In the genomic region with DNA sequence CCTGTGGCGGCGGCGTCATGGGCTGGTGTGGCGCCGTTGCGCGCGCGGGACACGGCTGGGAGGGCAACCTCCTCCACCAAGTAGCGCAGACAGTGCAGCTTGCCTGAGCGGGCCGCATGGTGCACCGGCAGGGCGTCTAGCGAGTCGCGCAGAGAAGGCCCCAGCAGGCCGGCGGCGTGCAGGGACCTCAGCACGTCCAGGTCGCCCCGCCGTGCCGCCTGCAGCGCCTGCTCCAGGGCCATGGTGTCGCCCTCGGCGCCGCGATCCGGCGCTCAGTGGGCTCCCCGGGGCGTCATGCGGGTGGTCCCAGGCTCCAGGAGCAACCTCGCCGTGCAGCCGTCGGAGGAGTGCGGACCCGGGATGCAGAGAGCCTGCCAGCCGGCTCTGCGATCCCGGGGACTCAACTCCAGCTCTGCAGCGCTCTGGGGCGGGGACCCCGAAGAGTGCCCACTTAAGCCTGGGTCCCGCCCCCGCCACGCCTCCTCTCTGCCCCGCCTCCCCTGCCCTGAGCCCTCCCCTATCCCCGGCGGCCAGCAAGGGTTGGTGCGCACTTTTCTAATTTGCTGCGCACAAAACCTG, we compare ENCODE assay signal across 9 mouse cellular contexts. TPM values are rescaled to one million over a fixed set of nuclear protein-coding genes. Genes with fewer than 3 reads are reported as not detected.
DNase-seq lines count a peak whose midpoint lies in the region; ATAC-seq and TF ChIP-seq lines count a peak whose summit lies in the region.
"Had no signal": no experiment of that assay in that cellular context is flagged by ENCODE, and none has a peak within 500 bp of the region (broad histone marks: within the 10 kb centered on the region; RNA-seq: fewer than 3 reads in every experiment).

Gene Espn (minus strand): TSS at position 406 of the 579 bp plus-strand sequence.

- H3K9me3 ChIP-seq in forebrain, embryonic 12.5 days = no peaks in the 10 kb centered on the region
- H3K9me3 ChIP-seq in hindbrain, postnatal 0 days (ENCODE audit: low read length) = no peaks in the 10 kb centered on the region
- no peaks in the 10 kb centered on the region for H3K9me3 ChIP-seq in liver, postnatal 0 days (ENCODE audit: low read length)
- no peaks in the 10 kb centered on the region for H3K9me3 ChIP-seq in neural tube, embryonic 14.5 days (ENCODE audit: control insufficient read depth, low read length)

- intact Hi-C loops in gastrocnemius, postnatal 14 days (cut with DNase I; ENCODE audit: low total_unique reads) = no loop called here

- peaks cover 16% of the 10 kb centered on the region for H3K4me1 ChIP-seq in forebrain, embryonic 12.5 days
- no peaks in the 10 kb centered on the region for H3K4me1 ChIP-seq in hindbrain, postnatal 0 days (ENCODE audit: insufficient read depth, low read length)
- peaks cover 8% of the 10 kb centered on the region; the same call in 1 of the 2 replicates for H3K4me1 ChIP-seq in liver, postnatal 0 days (ENCODE audit: insufficient read depth)
- peaks cover 9% of the 10 kb centered on the region; the same call in 1 of the 2 replicates for H3K4me1 ChIP-seq in neural tube, embryonic 14.5 days (ENCODE audit: control insufficient read depth, insufficient read depth, low read length)

- no peaks in the 10 kb centered on the region for H3K36me3 ChIP-seq in forebrain, embryonic 12.5 days (replicated peaks)
- no peaks in the 10 kb centered on the region for H3K36me3 ChIP-seq in hindbrain, postnatal 0 days (ENCODE audit: insufficient read depth, low read length)
- H3K36me3 ChIP-seq in liver, postnatal 0 days (replicated peaks; ENCODE audit: insufficient read depth, low read length) = no peaks in the 10 kb centered on the region
- no peaks in the 10 kb centered on the region for H3K36me3 ChIP-seq in neural tube, embryonic 14.5 days (ENCODE audit: control insufficient read depth, insufficient read depth, low read length)

- no peak for TF ChIP-seq CTCF in hindbrain, postnatal 0 days (IDR thresholded peaks at IDR 0.05; ENCODE audit: low read depth)
- TF ChIP-seq CTCF in liver, postnatal 0 days (IDR thresholded peaks at IDR 0.05; ENCODE audit: low read depth) = no peak

- DNase-seq in gastrocnemius, postnatal 25 days = peak; percentile 45
- no peak for DNase-seq in gastrocnemius, postnatal 14 days
- DNase-seq in hindbrain, postnatal 0 days (ENCODE audit: low spot score) = peak; percentile 51
- peak; percentile 65 for DNase-seq in liver, postnatal 0 days
- peak; percentile 54 to 74 for DNase-seq in urinary bladder, postnatal 4 days (ENCODE audit: low spot score in 2 of 2)
- DNase-seq in right cerebral cortex, postnatal 10 days (ENCODE audit: low spot score in 2 of 2) = no peak

- H3K9ac ChIP-seq in forebrain, embryonic 12.5 days = 0 out of 2 replicates have a peak within 1 kb of the TSS, but pooled peaks have one; percentile 33
- no peak within 1 kb of the TSS for H3K9ac ChIP-seq in hindbrain, postnatal 0 days (replicated peaks; ENCODE audit: low read length)
- H3K9ac ChIP-seq in liver, postnatal 0 days (replicated peaks) = no peak within 1 kb of the TSS
- no peak within 1 kb of the TSS; the same call in 1 of the 2 replicates for H3K9ac ChIP-seq in neural tube, embryonic 14.5 days (replicated peaks; ENCODE audit: low read depth, low read length)

- no peak for TF ChIP-seq EP300 in liver, postnatal 0 days (IDR thresholded peaks at IDR 0.05; ENCODE audit: low read depth)

- peak within 1 kb of the TSS; percentile 37 for H3K4me3 ChIP-seq in forebrain, embryonic 12.5 days (replicated peaks)
- peak within 1 kb of the TSS; percentile 27 for H3K4me3 ChIP-seq in hindbrain, postnatal 0 days (ENCODE audit: low read length)
- H3K4me3 ChIP-seq in liver, postnatal 0 days (ENCODE audit: low read depth, low read length) = peak within 1 kb of the TSS; percentile 37
- H3K4me3 ChIP-seq in neural tube, embryonic 14.5 days (ENCODE audit: low read depth, low read length) = peak within 1 kb of the TSS; percentile 25
- H3K4me3 ChIP-seq: myocyte had no signal

- no peak within 1 kb of the TSS for H3K27ac ChIP-seq in forebrain, embryonic 12.5 days
- H3K27ac ChIP-seq in hindbrain, postnatal 0 days = no peak within 1 kb of the TSS
- no peak within 1 kb of the TSS for H3K27ac ChIP-seq in liver, postnatal 0 days (ENCODE audit: low read depth)
- no peak within 1 kb of the TSS for H3K27ac ChIP-seq in neural tube, embryonic 14.5 days (ENCODE audit: low read depth, low read length)

- peaks cover 90% of the 10 kb centered on the region for H3K27me3 ChIP-seq in forebrain, embryonic 12.5 days
- H3K27me3 ChIP-seq in hindbrain, postnatal 0 days (ENCODE audit: insufficient read depth, low read length) = peaks cover 41% of the 10 kb centered on the region
- H3K27me3 ChIP-seq in liver, postnatal 0 days (ENCODE audit: insufficient read depth, low read length) = peaks cover 30% of the 10 kb centered on the region
- H3K27me3 ChIP-seq in neural tube, embryonic 14.5 days (ENCODE audit: control insufficient read depth, insufficient read depth, low read length) = peaks cover 35% of the 10 kb centered on the region

- ATAC-seq in forebrain, embryonic 12.5 days (ENCODE audit: low FRiP score) = peak; percentile 66
- peak; percentile 67 for ATAC-seq in hindbrain, postnatal 0 days
- ATAC-seq in liver, postnatal 0 days = peak; percentile 58
- ATAC-seq in neural tube, embryonic 14.5 days (ENCODE audit: low read depth) = peak; percentile 72

- under 1% methylated on average over 55 of the region's 57 CpGs for WGBS in forebrain, embryonic 12.5 days
- WGBS in hindbrain, postnatal 0 days = 2% methylated on average over 57 of the region's 57 CpGs
- 1% methylated on average over 48 of the region's 57 CpGs for WGBS in liver, postnatal 0 days (ENCODE audit: insufficient replicate concordance)
- under 1% methylated on average over 53 of the region's 57 CpGs for WGBS in neural tube, embryonic 14.5 days

- H3K4me2 ChIP-seq in forebrain, embryonic 12.5 days = peak within 1 kb of the TSS; percentile 53
- H3K4me2 ChIP-seq in hindbrain, postnatal 0 days (ENCODE audit: low read depth, low read length) = peak within 1 kb of the TSS; percentile 51
- H3K4me2 ChIP-seq in liver, postnatal 0 days (ENCODE audit: low read depth, low read length) = peak within 1 kb of the TSS; percentile 70
- H3K4me2 ChIP-seq in neural tube, embryonic 14.5 days (ENCODE audit: low read depth, low read length) = peak within 1 kb of the TSS; percentile 38

RNA-seq across cellular contexts. Expression of gene Espn, which starts in this region (rescaled TPM):
- under 1 TPM; 0.23 to 0.38 TPM for total RNA-seq in gastrocnemius, postnatal 25 days (2021)
- total RNA-seq in gastrocnemius, postnatal 14 days (2021) = under 1 TPM; 0.58 to 0.90 TPM
- 1.8 and 2.1 TPM in 2 replicates for polyA plus RNA-seq in forebrain, embryonic 12.5 days (2016; fragmentation: Nextera tagmentation; extraction: Ambion mirVana)
- total RNA-seq in hindbrain, postnatal 0 days (2014; rRNA removed) = 0.47 and 1.4 TPM in 2 replicates
- polyA plus RNA-seq in hindbrain, postnatal 0 days (2015; fragmentation: Nextera tagmentation; extraction: Ambion mirVana) = 0.71 and 0.79 TPM in 2 replicates
- polyA plus RNA-seq in liver, postnatal 0 days (2015; fragmentation: Nextera tagmentation; extraction: Ambion mirVana) = 1.8 and 2.2 TPM in 2 replicates
- polyA plus RNA-seq in neural tube, embryonic 14.5 days (2014; fragmentation: Nextera tagmentation; extraction: Ambion mirVana) = 0.52 and 0.64 TPM in 2 replicates

Comparison
In these comparisons a context has a peak if more than half of its experiments do, and no peak if none do; other contexts are left out.
1. Peak in DNase-seq in gastrocnemius, postnatal 25 days; RNA of the gene not detected or under 1 TPM.
2. Peak in ATAC-seq, H3K4me3 ChIP-seq and H3K4me2 ChIP-seq in neural tube, embryonic 14.5 days; RNA of the gene not detected or under 1 TPM.
3. DNase-seq: peak in hindbrain, postnatal 0 days (single experiment), liver, postnatal 0 days (single experiment) and urinary bladder, postnatal 4 days (2 of 2); none in gastrocnemius, postnatal 14 days (single experiment) and right cerebral cortex, postnatal 10 days (0 of 2).
4. Peak in every context shown above with its lines, with median percentiles within 50 percentile points of each other: ATAC-seq, H3K4me2 ChIP-seq and H3K4me3 ChIP-seq.